Mouse (Mus musculus): ENCODE data around the gene Pkd1. TPM values are rescaled to one million over a fixed set of nuclear protein-coding genes. Genes with fewer than 3 reads are reported as not detected.

Pkd1 gene
- total RNA-seq, 2 experiments from 2014 or later = 75.0 to 91.3 TPM

DNA sequence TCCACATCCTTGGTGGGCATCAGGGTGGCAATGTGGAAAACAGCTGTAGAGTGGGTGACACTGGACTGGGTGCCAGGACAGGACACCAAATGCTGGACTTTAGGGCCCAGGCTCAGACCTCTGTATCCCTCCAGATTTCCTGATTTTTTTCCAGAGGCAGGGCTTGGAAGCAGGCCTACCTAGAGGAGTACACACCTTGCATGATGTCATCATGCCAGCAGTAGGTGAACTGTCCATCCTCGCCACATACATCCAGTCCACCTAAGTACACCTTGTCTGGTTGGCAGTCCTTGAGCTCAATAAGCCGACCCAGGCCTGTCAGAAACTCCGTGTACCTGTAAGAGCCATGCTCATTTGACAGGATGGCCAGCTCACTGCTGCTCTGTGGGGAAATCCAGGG is 48.4 kb downstream of the Pkd1 start:
- intact Hi-C loops (cut with DNase I) = no loop called here
- no peak for DNase-seq

DNA sequence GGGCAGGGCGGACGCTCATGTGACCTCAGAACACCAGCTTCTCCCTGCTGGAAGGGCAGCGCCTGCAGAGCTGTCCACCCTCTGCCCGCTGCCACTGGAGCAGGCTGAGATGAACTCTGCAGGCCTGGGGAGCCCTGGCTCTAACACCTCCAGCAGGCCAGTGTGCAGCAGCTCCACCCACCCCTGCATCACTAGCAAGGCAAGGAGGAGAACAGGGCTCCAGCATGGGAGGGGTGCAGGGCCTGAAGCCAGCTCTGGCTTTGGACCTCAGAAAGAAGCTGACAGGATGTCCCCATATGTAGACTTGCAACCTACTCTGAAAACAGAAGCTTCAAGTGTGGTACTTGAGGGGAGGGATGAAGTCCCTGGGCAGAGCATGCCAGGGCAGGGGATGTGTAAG is 50.9 kb downstream of the Pkd1 start:
- intact Hi-C loops (cut with DNase I) = no loop called here

DNA sequence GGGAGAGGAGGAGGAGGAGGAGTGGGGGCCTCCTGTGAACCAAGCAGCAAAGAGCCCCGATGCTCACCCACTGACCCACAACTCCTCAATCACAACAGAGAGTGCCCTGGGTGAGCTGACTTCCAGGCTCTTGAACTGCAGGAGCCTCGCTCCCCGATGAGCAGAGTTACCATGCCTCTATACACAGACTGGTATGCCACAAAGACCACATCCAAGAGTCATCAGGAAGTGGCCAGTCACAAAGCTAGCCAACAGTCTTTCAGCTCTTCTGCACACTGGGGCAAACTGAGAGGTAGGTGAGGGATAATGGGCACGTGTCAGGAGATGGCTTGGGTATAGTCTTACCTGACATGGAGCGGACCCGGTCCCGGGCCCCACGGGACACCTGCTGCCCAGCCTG is 54.3 kb downstream of the Pkd1 start:
- intact Hi-C loops (cut with DNase I) = no loop called here
- no peak for DNase-seq

More for the DNA sequence above, 50.9 kb downstream of the Pkd1 start:
- DNase-seq = no peak

DNA sequence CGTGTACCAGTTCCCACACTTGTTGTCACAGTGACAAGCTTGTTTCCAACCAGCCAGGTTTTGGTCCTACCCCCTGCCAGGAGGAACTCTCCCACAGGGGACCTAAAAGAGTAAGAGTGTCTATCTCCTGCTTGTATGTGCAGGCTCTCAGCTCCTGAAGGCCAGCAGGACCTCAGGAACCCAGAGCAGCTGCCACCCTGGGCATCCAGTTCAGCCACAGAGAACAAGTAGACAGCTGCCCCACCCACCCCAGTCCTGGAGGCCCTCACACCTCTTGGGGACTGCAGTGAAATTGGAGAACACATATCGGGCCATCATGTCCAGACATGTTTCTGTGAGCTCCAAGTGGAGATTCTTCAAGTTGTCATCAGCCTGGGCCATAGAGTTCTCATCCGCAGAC is 54.9 kb downstream of the Pkd1 start:
- no peak for DNase-seq
- intact Hi-C loops (cut with DNase I) = no loop called here

DNA sequence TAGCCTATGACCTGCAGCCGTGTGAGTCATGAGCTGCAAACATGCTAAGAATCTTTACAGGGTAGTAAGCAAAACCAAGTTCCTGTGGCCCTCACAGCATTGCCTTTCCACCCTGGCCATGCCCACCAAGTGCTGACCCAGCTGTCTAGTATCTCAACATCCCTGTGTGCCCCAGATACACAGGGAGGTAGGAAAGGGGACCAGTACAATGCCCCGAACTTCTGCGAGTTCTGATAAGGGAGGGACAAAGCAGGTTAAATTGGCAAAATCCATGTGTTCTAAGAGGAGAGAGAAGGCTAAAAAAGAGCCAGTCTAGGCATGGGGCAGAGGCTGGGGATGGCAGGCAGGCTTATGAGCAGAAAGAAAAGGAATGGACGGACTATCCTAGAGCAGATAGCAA is 58.7 kb downstream of the Pkd1 start:
- no peak for DNase-seq
- intact Hi-C loops (cut with DNase I) = no loop called here

DNA sequence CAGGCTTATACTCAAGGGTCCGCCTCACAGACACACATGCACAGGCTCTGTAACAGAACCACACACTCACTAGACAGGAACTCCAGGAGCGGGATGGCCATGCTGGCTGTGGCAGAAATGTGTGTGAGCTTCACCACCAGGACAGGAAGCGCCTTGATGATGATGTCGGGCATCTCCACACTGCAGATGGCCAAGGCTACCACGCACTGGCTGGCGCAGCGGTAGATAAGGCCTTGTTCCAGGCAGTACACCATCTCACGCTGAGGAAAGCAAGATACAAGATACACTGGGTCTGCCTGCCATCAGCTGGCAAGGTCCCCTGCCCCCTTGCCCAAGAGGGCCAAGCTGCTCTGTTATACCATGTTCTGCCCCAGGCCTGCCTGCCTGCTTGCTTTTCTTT is 59.2 kb downstream of the Pkd1 start:
- no peak for DNase-seq
- intact Hi-C loops (cut with DNase I) = no loop called here

DNA sequence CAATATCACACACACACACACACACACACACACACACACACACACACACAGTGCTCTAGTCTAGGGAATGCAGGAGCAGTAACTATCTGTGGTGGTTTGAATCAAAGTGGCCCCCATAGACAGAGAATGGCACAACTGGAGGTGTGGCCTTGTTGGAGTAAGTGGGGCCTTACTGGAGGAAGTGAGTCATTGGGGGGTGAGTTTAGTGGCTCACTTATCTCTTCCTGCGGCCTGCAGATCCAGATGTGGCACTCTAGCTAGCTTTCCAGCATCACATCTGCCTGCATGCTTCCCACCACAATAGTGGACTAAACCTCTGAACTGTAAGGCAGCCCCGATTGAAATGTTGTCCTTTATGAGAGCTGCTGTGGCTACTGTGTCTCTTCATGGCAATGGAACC is 61.1 kb downstream of the Pkd1 start:
- intact Hi-C loops (cut with DNase I) = no loop called here
- DNase-seq = no peak

DNA sequence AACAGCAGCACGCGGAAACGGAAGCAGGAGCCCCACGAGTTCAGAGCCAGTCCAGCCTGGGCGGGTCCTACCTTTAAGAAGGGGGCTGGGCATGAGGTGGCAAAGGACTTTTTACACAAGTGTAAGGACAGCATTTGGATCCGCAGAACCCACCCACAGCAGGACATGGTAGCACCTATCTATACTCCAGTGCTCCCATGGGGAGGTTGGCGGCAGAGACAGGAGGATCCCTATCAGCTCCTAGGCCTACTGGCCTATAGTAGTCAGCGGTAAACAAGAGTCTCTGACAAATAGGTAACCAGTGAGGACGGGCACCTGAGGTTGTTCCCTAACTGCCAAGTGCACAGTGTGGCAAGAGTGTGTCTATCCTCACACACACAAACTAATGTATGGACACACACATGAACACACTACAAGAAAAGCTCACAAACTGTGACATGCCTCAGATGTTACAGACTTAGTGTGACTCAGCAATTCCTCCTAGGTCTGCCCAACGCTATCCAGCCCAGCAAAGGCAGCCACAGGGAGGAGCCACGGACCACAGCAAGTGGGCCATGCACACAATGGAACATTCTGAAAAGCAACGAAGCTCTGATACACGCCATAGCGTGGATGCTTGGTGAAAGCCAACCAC is 68.0 kb downstream of the Pkd1 start:
- no peak for DNase-seq
- intact Hi-C loops (cut with DNase I) = no loop called here

DNA sequence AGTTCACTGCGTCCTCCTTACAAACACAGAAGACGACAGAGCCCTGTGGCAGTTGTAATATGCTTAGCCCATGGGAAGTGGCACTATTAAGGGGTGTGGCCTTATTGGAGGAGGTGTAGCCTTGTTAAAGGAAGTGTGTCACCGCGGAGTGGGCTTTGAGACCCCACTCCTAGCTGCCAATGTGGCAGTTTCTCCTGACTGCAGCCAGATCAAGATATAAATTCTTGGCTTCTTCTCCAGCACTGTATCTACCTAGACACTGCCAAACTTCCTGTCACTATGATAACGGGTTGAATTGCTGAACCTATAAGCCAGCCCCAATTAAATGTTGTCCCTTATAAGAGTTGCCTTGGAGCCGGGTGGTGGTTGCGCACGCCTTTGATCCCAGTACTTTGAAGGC is 75.8 kb downstream of the Pkd1 start:
- intact Hi-C loops (cut with DNase I) = no loop called here
- no peak for DNase-seq

DNA sequence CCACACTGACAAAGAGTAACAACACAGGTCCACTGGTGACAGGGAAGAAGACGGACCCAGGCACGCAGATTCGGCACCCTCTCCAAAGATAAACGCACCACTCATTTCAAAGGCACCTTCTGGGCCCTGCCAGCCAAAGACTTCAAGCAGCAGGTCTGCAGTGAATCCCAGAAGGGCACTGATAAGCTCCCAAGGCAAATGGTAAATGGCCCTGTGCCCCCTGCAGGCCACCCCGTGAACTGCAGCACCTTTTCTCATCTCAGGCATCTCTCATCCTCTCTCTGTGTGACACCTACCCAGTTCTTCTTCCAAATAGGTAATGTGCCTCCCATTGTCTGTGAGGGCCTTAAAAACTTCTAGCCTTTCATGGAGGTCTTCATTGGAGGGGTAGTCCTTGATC is 79.0 kb downstream of the Pkd1 start:
- intact Hi-C loops (cut with DNase I) = no loop called here
- peak; percentile 63 for DNase-seq

DNA sequence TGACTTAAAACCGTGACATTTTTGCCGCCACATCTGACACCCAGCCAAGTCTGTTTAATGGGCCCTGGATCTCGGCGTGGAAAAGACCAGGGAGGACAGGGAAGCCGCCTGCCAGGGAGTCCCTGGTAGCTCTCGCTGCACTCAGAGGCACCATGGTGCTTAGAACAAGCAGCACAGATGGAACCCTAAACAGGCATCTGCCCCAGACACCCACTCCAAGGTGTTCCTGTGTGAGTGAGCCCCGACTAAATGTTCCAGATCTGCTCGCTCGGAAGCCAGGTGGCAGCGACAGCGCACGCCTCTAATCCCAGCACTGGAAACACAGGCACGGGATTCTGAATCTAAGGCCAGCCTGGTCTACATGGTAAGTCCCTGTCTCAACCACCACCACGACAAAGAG is 80.4 kb downstream of the Pkd1 start:
- no peak for DNase-seq
- intact Hi-C loops (cut with DNase I) = no loop called here

DNA sequence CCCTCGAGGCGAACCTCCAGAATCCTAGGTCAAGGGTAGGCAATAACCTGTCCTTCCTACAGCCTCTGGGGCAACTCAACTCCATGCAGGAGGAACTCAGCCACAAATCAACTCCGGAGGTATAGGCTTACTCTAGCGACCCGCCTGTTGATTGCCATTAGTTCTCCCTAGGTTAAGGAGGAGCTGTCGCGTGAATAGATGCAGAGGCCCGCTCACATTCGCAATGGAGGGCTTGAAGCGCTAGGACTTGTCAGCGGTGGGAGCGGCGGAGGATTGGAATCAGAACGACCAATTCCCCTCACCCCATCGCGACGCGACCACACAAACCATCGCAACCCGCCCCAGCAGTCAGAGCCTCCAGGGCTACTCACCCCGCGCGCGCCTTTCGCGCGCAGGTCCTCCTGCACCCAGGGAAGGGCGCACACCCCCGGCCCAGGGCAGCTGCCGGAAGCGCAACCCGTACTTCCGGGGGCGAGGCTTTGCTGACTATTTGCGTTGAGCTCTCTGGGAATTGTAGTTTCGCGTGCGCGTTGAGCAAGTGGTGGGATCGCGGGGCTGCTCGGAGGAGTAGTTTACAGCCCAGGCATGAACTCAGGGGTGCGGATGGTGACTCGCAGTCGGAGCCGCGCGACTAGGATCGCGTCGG is 82.7 kb downstream of the Pkd1 start, which contains the start of the genes Tsc2 and Nthl1:
Gene Tsc2, minus strand, starts transcription at position 464 of the 646 bp plus-strand sequence.
Gene Nthl1, plus strand, starts transcription at position 514 of the 646 bp plus-strand sequence.
- intact Hi-C loops (cut with DNase I) = no loop called here

DNA sequence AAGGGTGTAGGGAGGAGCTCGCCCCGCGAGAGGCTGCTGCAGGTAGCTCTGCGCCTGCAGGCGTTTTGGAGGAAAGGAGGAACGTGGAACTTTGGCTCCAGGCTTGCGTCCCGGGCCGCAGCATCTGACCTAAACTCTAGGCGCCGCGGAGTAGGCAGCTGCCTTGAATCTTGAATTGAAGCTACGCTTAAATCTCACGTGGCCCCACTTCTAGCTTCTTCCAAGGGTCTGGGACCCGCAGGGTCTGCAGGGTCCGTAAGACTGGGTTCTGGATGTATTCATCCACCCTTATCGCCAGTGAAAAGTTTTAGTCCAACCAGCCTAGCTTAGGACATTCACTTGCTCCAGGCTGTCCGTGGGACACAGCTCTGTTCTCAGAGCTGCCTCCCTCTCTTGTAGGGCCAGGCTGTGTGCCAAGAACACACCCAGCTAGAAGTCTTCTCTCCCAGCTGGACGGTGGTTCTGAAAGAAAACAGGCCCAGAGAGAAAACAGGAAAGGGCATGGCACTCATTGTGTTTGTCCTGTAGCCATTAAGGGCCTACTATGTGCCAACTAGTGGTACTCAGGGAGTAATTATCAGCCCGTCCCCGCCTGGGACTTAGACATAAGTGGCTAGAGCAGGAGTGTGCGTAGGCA is 83.3 kb downstream of the Pkd1 start:
- no peak for DNase-seq
- intact Hi-C loops (cut with DNase I) = no loop called here

More for the DNA sequence above, 82.7 kb downstream of the Pkd1 start, which contains the start of the genes Tsc2 and Nthl1:
- peak; percentile 84 for DNase-seq

DNA sequence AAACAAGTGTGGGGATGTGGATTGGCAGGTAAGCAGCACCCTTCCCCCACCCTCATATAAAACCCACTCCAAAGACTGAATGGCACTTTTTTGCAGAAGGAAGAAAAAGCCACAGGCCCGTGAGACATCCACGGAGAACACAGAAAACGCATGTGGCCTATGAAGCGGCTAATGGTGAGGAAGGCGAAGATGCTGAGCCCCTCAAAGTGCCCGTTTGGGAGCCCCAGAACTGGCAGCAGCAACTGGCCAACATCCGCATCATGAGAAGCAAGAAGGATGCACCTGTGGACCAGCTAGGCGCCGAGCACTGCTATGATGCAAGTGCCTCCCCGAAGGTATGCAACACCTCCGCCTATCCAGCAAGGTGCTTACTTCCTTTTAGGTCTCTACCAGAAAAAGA is 84.2 kb downstream of the Pkd1 start:
- DNase-seq = no peak
- intact Hi-C loops (cut with DNase I) = no loop called here

DNA sequence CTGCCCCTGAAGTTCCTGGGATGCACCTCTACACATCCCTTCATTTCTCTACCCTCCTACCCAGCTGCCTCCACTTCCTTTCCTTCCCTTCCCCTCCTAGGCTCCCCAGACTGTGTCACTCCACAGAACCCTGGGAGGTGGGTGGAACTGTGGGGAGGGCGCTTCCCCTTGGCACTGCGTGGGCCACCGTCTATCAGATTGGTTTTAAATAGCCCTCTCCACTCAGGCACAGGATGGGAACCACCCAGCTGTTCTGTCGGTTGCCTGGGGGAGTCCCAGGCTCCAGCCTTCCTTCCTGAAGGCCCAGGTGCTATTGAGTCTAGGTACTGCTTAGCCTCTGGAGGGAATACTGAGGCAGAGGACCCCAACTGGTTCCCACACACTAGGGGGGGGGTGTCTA is 85.4 kb downstream of the Pkd1 start:
- intact Hi-C loops (cut with DNase I) = no loop called here
- no peak for DNase-seq

DNA sequence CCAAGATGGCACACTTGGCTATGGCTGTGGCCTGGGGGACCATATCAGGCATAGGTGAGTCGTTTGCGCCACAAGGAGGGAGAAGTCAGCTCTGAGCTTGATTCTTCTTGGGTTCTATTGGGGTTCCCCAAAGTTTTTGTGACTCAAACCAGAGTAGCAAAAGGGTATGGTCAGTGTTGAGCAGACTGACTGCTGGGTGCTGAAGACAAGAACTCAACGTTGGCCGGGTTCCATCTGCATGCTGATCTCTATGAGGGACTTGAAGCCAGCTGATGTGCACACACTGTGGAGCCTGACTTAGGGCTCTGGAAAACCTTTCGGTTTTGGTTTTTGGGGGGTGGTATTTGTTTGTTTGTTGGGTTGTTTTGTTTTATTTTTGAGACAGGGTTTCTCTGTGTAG is 86.1 kb downstream of the Pkd1 start:
- no peak for DNase-seq
- intact Hi-C loops (cut with DNase I) = no loop called here

DNA sequence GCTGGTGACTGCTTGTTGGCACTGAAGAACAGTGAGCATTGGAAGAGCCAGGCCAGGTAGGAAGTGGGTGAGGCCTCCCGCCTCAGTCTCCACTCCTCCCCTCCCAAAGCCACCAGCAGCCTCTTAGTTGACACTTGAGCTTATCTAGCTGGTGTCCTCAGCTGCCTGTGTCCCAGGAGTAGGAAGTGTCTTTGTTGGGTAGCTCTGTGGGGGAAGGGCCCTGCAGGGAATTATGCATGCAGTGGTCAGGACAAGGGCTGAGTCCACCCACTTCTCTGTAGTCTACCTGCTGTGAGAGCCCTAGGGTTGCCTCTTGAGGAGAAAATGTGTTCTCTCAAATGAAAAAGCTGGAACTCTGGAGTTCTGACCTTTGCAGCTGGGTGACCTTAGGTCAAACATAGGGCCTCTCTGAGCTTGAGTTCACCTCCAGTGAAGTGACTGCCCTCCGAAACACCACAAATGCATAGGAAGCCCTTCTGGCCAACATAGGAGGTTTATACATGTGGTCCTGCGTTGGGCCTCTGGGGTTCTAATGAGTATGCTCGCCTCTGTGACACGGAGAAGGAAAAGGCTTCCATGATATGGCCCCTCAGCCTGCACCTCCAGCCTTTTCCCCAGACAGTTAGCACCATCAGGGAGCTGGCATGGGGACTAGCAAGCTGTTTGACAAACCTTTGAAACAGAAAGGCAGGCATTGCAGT is 87.3 kb downstream of the Pkd1 start:
- DNase-seq = no peak
- intact Hi-C loops (cut with DNase I) = no loop called here

DNA sequence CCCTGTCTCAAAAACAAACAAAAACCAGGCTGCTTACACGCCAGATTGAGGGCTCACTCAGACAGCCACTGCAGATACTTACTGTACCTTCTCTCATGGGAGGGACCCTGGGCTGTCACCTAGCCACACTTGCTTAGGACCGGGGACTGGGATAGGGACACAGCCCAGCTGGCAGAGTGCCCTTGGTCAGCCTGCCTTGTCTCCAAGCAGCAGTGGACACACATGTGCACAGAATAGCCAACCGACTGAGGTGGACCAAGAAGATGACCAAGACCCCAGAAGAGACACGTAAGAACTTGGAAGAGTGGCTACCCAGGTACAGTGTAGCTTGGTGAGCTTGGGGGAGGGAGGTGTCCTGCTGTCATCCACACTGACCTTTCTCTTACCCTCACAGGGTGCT is 88.6 kb downstream of the Pkd1 start:
- intact Hi-C loops (cut with DNase I) = no loop called here
- DNase-seq = no peak

DNA sequence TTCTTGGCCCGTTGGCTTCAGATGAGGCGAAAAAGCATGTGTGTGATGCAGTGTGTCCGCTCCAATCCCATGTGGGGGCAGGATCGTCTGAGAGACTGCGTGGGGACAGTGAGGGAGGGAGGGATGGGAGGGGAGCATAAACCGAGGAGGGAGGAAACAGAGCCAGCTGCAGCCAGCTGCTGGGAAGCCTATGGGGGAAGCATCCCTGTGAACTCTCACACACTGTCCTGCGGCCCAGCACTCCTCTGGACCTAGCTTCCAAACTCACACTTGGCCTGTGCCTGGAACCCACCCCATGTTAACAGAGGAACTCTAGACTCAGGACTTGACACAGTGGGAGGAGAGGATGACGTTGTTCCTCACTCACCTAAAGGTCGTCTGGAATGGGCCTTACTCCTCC is 89.2 kb downstream of the Pkd1 start:
- intact Hi-C loops (cut with DNase I) = no loop called here
- no peak for DNase-seq

DNA sequence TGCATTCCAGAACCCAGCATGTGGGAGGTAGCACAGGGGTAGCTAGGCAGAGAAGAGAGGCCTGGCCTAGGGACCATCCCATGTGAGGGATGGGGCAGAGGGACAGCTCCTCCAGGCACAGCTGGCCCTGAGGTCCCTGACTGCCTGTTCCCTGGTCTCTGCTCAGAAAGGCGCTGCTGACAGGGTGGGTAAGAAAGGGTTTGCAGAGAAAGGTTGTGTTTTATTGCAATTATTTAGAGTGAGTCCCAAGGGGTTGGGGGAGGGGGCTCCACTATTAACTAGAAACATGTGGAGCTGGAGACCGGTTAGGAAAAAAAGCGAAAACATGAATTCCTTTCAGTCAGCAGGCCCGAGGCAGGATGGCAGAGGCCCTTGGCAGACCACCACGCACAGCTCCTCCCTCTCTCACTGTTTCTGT is 89.9 kb downstream of the Pkd1 start:
- intact Hi-C loops (cut with DNase I) = no loop called here
- no peak for DNase-seq

DNA sequence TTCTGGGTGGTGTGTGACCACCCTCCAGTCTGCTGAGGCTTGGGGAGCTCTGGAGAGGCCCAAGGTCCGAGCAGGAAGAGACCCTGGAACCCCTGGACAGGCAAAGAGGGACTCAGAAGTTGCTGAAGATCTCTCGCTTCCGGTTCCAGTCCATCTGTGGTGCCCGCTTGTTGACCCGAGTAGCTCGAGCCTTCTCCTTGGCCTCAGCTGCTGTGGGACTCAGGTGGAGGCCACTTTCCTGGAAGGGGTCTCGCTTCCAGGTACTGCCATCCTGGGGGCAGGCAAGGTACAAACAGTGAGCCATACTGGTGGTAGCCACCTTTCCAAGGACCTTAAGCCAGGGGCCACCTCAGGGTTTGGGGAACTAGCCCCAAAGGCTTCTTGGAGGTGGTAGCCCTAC is 90.5 kb downstream of the Pkd1 start:
- intact Hi-C loops (cut with DNase I) = no loop called here
- DNase-seq = no peak

DNA sequence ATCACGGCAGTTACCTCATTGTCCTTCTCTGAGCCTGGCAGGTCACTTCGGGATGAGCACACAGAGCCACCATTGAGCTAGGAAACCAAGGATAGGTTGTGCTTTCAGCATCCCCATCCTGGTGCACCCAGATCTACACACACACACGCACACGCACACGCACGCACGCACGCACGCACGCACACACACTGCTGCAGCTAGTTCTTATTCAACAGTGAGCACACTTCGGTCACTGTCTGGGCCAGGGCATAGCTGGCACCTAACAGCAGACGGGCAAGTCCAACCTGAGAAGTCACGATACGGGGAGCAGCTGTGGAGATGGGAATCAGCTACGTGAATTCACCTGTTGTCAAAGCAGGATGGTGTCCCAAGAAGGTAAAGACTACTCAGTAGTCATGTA is 90.9 kb downstream of the Pkd1 start:
- intact Hi-C loops (cut with DNase I) = no loop called here
- DNase-seq = no peak
